Mouse (Mus musculus) hindbrain, embryonic 16.5 days (tissue): ENCODE measurements around the gene Cplane1. TPM values are rescaled to one million over a fixed set of nuclear protein-coding genes. Genes with fewer than 3 reads are reported as not detected.

Experiments used
- ATAC-seq: fragments of 200-750 bp; cut with Nextera tagmentation; 2 replicates; pipeline ENCODE4 v1.8.0; 2017; ENCODE audit warnings: moderate TSS enrichment, moderate library complexity
- H3K27ac ChIP-seq: fragments of 300-500 bp; sonication (generic); 2 replicates; pipeline ENCODE4 v1.5.1; 2014; ENCODE audit warnings: low read depth, mild to moderate bottlenecking, control low read depth, low read length, moderate library complexity
- H3K27me3 ChIP-seq: fragments of 300-500 bp; sonication (generic); replicated peaks from 2 replicates; pipeline ENCODE4 v1.6.1; 2014; ENCODE audit warnings: low read length; ENCODE audit not compliant: control insufficient read depth, insufficient read depth
- H3K36me3 ChIP-seq: fragments of 300-500 bp; sonication (generic); 2 replicates; pipeline ENCODE4 v1.6.1; 2014; ENCODE audit warnings: mild to moderate bottlenecking, low read length, moderate library complexity, mixed read lengths; ENCODE audit not compliant: control insufficient read depth, insufficient read depth
- H3K4me1 ChIP-seq: fragments of 300-500 bp; sonication (generic); 2 replicates; pipeline ENCODE4 v1.6.1; 2014; ENCODE audit warnings: low read depth, low read length; ENCODE audit not compliant: control insufficient read depth, insufficient read depth
- H3K4me2 ChIP-seq: fragments of 300-500 bp; sonication (generic); 2 replicates; pipeline ENCODE4 v1.6.1; 2014; ENCODE audit warnings: mild to moderate bottlenecking, low read length, control low read depth, moderate library complexity
- H3K4me3 ChIP-seq: fragments of 300-500 bp; sonication (generic); 2 replicates; pipeline ENCODE4 v1.5.1; 2014; ENCODE audit warnings: mild to moderate bottlenecking, low read length, control low read depth, moderate library complexity
- H3K9ac ChIP-seq: fragments of 300-500 bp; sonication (generic); 2 replicates; pipeline ENCODE4 v1.6.1; 2014; ENCODE audit warnings: low read depth, mild to moderate bottlenecking, control low read depth, low read length, moderate library complexity
- H3K9me3 ChIP-seq: fragments of 300-500 bp; sonication (generic); 2 replicates; pipeline ENCODE4 v1.6.1; 2014; ENCODE audit warnings: mild to moderate bottlenecking, low read length, moderate library complexity; ENCODE audit not compliant: control insufficient read depth
- WGBS: fragments of 180-500 bp; shearing (Covaris S2); extraction: QIAGEN DNeasy Blood & Tissue Kit; methylation state at CpG from one replicate; pipeline ENCODE4 v1.1.7; 2014; 5-methylcytosine and 5-hydroxymethylcytosine counted together
- polyA plus RNA-seq: library from polyadenylated mRNA; unstranded; fragments of >200 nt; fragmentation: Nextera tagmentation; extraction: Ambion mirVana; gene quantifications from 2 replicates; pipeline ENCODE4 v1.2.1, GENCODE M21; 2015

Gene Cplane1
- polyA plus RNA-seq, result 11.6 and 13.2 TPM in 2 replicates

DNA sequence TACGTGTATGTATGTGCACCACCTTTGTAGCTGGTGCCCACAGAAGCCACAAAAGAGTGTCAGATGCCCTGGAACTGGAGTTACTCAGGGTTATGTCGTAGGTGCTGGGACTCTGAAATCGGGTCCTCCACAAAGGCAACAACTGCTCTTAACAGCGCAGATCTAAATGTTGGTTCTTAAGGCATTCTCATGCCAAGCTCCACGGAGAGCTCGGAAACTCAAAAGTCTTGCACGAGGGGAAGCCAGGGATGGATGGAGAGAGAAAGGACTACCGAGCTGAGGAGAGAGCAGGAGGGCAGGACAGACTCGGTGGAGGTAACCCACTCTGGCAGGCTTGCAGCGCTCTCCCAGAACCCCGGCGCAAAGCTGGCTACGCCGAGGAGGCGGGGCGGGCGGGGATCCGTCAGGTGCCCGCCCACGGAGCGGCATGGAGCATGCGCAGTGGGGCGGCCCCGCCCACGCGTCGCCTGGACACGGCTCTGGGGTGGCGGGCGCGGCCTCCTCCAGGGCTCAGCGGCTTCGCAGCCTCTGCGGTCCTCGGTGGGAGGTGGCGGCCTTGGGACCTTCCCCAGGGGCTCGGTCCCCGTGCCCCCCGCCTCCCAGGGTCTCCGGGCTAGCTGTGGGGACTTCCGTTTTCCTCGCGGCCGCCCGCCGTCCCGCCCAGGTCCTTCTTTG, at the start of gene Cplane1:
Gene Cplane1, plus strand, starts transcription at position 516 of the 675 bp plus-strand sequence.
- Histone ChIP-seq H3K4me1 (peaks cover 12% of the 10 kb centered on the region), H3K36me3 (peaks cover 6% of the 10 kb centered on the region; the same call in 1 of the 2 replicates), H3K9me3 (no peaks in the 10 kb centered on the region), H3K4me3 (peak within 1 kb of the TSS; percentile 98), H3K27ac (peak within 1 kb of the TSS; percentile 93), H3K4me2 (peak within 1 kb of the TSS; percentile 81), H3K9ac (peak within 1 kb of the TSS; percentile 99), H3K27me3 (no peaks in the 10 kb centered on the region)
- peak; percentile 99 for ATAC-seq
- WGBS, result under 1% methylated on average over 28 of the region's 47 CpGs

DNA sequence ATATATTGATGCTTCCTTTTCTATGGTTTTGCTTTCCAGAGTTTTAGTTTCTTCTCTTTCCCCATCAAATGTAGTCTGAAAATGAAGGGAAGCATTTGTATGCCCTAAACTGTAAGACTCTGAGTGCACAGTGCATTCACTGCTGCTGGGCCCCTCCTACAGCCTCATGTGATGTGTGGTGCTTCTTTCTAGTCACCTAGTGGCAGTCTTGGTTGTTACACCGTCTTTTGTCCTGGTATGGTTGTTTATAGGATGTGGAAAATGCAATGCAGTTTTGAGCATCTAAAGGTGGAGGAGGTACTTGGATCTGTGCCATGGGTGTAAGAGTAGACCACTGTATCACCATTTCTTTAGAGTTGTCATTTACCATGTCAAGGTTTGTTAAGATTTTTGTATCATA, 39.6 kb upstream of the Cplane1 start:
- H3K4me3 ChIP-seq, result no peak overlapping the region
- no peak overlapping the region for H3K27ac ChIP-seq
- H3K4me2 ChIP-seq, result no peak overlapping the region
- H3K9ac ChIP-seq, result no peak overlapping the region
- H3K9me3 ChIP-seq, result no peaks in the 10 kb centered on the region
- ATAC-seq, result no peak
- no peaks in the 10 kb centered on the region for H3K4me1 ChIP-seq
- no peaks in the 10 kb centered on the region for H3K27me3 ChIP-seq
- WGBS, result 79% methylated on average over 1 of the region's 1 CpGs
- H3K36me3 ChIP-seq, result peaks cover 41% of the 10 kb centered on the region

DNA sequence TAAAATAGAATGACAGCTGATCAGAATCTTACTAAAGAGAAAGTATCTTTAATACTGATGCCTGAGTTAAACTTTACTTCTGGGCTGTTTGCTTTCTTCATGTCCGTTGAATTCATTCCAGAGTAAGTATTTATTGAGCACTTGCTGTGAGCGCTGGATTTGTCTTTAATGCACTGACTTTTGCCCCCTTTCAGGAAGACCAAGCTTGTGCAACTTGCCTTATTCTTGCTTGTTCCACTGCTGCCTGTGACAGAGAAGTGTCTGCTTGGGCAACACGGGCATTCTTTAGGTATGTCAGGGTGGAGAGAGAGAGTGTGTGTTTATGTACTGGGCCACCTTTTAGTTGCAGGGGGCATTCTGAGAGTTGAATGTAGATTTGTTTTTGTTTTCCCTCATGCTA, 37.6 kb upstream of the Cplane1 start:
- no peaks in the 10 kb centered on the region for H3K9me3 ChIP-seq
- no peak for ATAC-seq
- H3K27ac ChIP-seq, result no peak overlapping the region
- no peaks in the 10 kb centered on the region for H3K27me3 ChIP-seq
- no peaks in the 10 kb centered on the region for H3K4me1 ChIP-seq
- H3K4me3 ChIP-seq, result no peak overlapping the region
- no peak overlapping the region for H3K9ac ChIP-seq
- peaks cover 47% of the 10 kb centered on the region for H3K36me3 ChIP-seq
- 96% methylated on average over 3 of the region's 3 CpGs for WGBS
- H3K4me2 ChIP-seq, result no peak overlapping the region

DNA sequence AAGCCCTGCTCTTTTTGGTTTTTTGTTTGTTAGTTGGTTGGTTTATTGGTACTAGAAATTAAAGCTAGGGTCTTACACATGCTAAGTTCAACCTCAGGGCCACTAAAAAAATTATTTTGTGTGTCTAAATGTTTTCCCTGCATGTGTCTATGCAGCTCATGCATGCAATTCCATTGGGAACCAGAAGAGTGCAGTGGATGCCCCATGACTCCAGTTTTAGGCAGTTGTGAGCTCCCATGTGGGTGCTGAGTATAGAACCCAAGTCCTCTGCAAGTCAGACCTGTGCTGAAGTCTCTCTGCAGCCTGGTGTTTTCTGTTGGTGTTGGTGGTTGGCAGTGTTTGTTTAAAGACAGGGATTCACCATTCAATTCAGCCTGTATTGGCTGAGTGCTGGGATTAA, 37.1 kb upstream of the Cplane1 start:
- no peak for ATAC-seq
- H3K36me3 ChIP-seq, result peaks cover 46% of the 10 kb centered on the region
- H3K4me3 ChIP-seq, result no peak overlapping the region

DNA sequence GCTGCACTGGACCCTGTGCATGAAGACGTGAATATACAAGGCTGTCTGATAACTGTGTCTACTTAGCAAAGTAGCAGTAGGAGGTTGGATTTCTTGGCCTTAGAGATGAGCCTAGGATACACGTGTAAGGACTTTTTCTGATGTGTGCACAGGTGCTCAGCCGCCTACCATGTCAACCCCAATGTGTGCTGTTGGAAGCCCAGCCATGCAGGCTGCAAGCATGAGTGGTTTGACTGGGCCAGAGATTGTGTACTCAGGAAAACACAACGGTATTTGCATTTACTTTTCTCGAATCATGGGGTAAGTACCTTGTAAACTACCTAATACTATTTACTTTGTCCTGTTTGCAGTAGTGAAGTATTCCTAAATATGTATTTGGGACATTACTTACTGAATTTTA, 33.3 kb upstream of the Cplane1 start:
- Histone ChIP-seq H3K27ac (no peak overlapping the region), H3K9ac (no peak overlapping the region), H3K27me3 (no peaks in the 10 kb centered on the region), H3K4me2 (no peak overlapping the region), H3K4me3 (no peak overlapping the region), H3K9me3 (no peaks in the 10 kb centered on the region), H3K4me1 (no peaks in the 10 kb centered on the region), H3K36me3 (peaks cover 40% of the 10 kb centered on the region)
- WGBS, result 93% methylated on average over 5 of the region's 5 CpGs
- ATAC-seq, result no peak

More for the DNA sequence above, 37.1 kb upstream of the Cplane1 start:
- Histone ChIP-seq H3K4me2 (no peak overlapping the region), H3K27ac (no peak overlapping the region), H3K9ac (no peak overlapping the region), H3K9me3 (no peaks in the 10 kb centered on the region), H3K4me1 (no peaks in the 10 kb centered on the region), H3K27me3 (no peaks in the 10 kb centered on the region)

DNA sequence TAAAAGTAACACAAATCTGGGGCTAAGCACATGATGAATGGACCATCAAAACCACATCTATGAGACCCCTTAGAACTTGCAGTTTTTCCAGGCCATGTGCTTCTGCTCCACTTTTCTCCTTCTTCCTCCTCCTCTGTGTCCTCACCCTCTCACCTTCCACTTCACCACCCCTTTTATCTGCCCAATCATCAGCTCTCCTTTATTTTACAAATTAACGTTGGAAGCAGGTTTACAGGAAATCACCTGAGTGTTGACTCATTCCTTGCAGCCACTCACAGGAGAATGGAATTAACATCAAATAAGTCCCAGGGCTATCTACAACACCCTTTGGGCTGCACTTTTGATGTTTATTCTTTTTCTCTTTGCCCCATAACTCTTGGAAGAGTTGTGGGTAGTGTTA, 7.1 kb upstream of the Cplane1 start:
- Histone ChIP-seq H3K27ac (no peak overlapping the region), H3K4me3 (no peak overlapping the region), H3K9me3 (no peaks in the 10 kb centered on the region), H3K36me3 (peaks cover 18% of the 10 kb centered on the region), H3K27me3 (no peaks in the 10 kb centered on the region), H3K4me2 (no peak overlapping the region), H3K9ac (no peak overlapping the region), H3K4me1 (no peaks in the 10 kb centered on the region)
- ATAC-seq, result no peak
- whole genome bisulfite sequencing, result 97% methylated on average over 1 of the region's 1 CpGs

DNA sequence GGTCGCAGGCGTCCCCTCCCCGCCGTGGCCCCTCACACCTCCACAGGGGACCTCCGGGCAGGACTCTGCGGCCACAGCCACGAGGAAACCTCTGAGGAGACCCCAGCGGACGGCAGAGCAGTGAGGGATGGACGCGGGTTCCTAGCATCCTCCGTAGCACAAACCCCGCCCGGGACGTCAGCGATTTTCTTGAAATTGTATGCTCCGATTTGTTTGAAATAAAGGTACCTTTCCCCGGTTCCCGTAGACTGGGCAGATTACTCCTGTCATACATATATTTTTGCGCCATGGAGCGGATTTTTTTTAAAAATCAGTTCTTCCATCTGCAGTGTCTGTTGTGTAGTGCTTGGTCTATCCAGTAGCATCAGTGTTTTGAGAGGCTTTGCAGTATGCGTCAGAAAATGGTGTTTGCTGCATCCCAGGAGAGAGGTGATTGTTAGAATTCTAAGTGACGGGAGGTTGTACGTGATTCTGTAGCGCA, 400 bp downstream of the Cplane1 start:
- H3K36me3 ChIP-seq, result peaks cover 6% of the 10 kb centered on the region; the same call in 1 of the 2 replicates
- under 1% methylated on average over 25 of the region's 25 CpGs for WGBS
- H3K4me2 ChIP-seq, result peak overlapping the region; percentile 81
- no peaks in the 10 kb centered on the region for H3K27me3 ChIP-seq
- ATAC-seq, result peak; percentile 88
- peak overlapping the region; percentile 93 for H3K27ac ChIP-seq
- peaks cover 12% of the 10 kb centered on the region for H3K4me1 ChIP-seq
- H3K4me3 ChIP-seq, result peak overlapping the region; percentile 98
- H3K9me3 ChIP-seq, result no peaks in the 10 kb centered on the region
- H3K9ac ChIP-seq, result peak overlapping the region; percentile 99

DNA sequence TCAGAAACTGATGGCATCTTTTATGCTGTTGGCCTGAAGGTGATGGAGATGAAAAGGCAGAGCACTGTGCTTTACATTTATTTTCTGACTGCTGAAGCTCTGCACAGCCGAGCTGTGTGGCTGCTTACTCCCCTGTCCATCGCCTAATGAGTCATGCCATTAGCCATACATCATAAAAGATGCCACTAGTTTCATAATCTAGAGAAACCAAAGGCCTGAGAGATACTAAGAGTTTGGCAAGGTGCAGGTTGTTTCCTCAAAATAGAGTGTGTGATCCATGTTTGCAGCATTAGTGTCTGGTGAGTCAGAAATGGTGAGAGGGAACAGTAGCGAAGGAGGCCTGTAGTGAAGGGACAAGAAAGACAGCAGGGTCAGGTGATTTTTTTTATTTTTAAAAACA, 20.7 kb downstream of the Cplane1 start:
- Histone ChIP-seq H3K27me3 (no peaks in the 10 kb centered on the region), H3K4me1 (no peaks in the 10 kb centered on the region), H3K27ac (no peak overlapping the region), H3K4me3 (no peak overlapping the region), H3K36me3 (peaks cover 29% of the 10 kb centered on the region), H3K9ac (no peak overlapping the region), H3K4me2 (no peak overlapping the region), H3K9me3 (no peaks in the 10 kb centered on the region)
- ATAC-seq, result no peak
- WGBS, result 94% methylated on average over 3 of the region's 3 CpGs

DNA sequence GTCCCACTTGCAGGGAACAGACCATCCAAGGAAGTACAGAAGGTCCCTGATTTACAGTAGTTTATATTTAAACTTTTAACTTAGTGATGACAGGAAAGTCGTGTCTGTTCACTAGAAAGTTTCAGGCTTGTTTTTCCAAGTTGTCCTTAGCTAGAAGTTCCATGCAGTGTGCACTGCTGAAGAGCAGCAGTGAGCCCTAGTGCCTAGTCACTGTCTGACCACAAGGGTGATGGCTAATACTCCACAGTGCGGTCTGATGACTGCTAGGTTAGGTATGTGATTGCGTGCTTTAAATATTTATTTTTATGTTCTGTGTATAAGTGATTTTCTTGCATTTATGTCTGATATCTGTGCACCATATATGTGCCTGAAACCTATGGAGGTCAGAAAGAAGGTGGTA, 21.5 kb downstream of the Cplane1 start:
- no peaks in the 10 kb centered on the region for H3K4me1 ChIP-seq
- H3K9ac ChIP-seq, result no peak overlapping the region
- no peak overlapping the region for H3K4me2 ChIP-seq
- 98% methylated on average over 3 of the region's 3 CpGs for whole genome bisulfite sequencing
- no peak overlapping the region for H3K4me3 ChIP-seq
- ATAC-seq, result no peak
- H3K36me3 ChIP-seq, result peaks cover 37% of the 10 kb centered on the region
- H3K27ac ChIP-seq, result no peak overlapping the region
- H3K9me3 ChIP-seq, result no peaks in the 10 kb centered on the region
- no peaks in the 10 kb centered on the region for H3K27me3 ChIP-seq
